Mouse (Mus musculus) MEL (cell line): ENCODE measurements around the gene Washc3. TPM values are rescaled to one million over a fixed set of nuclear protein-coding genes. Genes with fewer than 3 reads are reported as not detected.

Experiments
- DNase-seq: peaks from one replicate; pipeline ENCODE4 v3.0.0; 2011; ENCODE audit warnings: low read depth, low spot score
- H3K27ac ChIP-seq: 2 replicates; pipeline ENCODE4 v1.5.1; 2012; ENCODE audit warnings: low read depth, mild to moderate bottlenecking, control low read depth, low read length, moderate library complexity; ENCODE audit not compliant: control insufficient read depth
- H3K27me3 ChIP-seq, 2 experiments: fragments of 150-350 bp in 1 of 2; sonication (generic) in 1 of 2; 2 replicates each; pipeline ENCODE4 v1.6.1; 2012; ENCODE audit warnings: low read length in 2 of 2, mild to moderate bottlenecking in 2 of 2, improper control_type of control experiment in 1 of 2, moderate library complexity in 1 of 2; ENCODE audit not compliant: insufficient read depth in 2 of 2, control insufficient read depth in 1 of 2
- H3K36me3 ChIP-seq, 2 experiments: 2 replicates each; pipeline ENCODE4 v1.6.1; 2012 to 2014; ENCODE audit warnings: low read length in 2 of 2, improper control_type of control experiment in 1 of 2, inconsistent platforms in 1 of 2, mild to moderate bottlenecking in 1 of 2; ENCODE audit not compliant: insufficient read depth in 2 of 2, control insufficient read depth in 1 of 2
- H3K4me1 ChIP-seq, 2 experiments: fragments of 150-350 bp in 1 of 2; sonication (generic) in 1 of 2; 2 replicates each; pipeline ENCODE4 v1.6.1; 2012; ENCODE audit warnings: low read length in 2 of 2, improper control_type of control experiment in 1 of 2, mild to moderate bottlenecking in 1 of 2; ENCODE audit not compliant: insufficient read depth in 2 of 2, control insufficient read depth in 1 of 2
- H3K4me3 ChIP-seq, 2 experiments: fragments of 150-350 bp in 1 of 2; sonication (generic) in 1 of 2; 2 replicates each; pipeline ENCODE4 v1.5.1; 2012; ENCODE audit warnings: low read depth in 2 of 2, low read length in 2 of 2, mild to moderate bottlenecking in 2 of 2, moderate library complexity in 2 of 2, control low read depth in 1 of 2, improper control_type of control experiment in 1 of 2; ENCODE audit not compliant: control insufficient read depth in 1 of 2, insufficient read depth in 1 of 2
- H3K79me2 ChIP-seq: 2 replicates; pipeline ENCODE4 v1.6.1; 2012; ENCODE audit warnings: mild to moderate bottlenecking, low read length, moderate library complexity; ENCODE audit not compliant: control insufficient read depth, poor library complexity, insufficient read depth
- H3K9ac ChIP-seq: 2 replicates; pipeline ENCODE4 v1.6.1; 2012; ENCODE audit warnings: low read depth, mild to moderate bottlenecking, control low read depth, low read length, moderate library complexity; ENCODE audit not compliant: control insufficient read depth, poor library complexity, severe bottlenecking
- H3K9me3 ChIP-seq: fragments of 150-350 bp; sonication (generic); replicated peaks from 2 replicates; pipeline ENCODE4 v1.6.1; 2012; ENCODE audit warnings: mild to moderate bottlenecking, low read length, improper control_type of control experiment, moderate library complexity; ENCODE audit not compliant: insufficient read depth
- BHLHE40 ChIP-seq: IDR thresholded peaks from 2 replicates; pipeline ENCODE4 v1.6.1; 2012; ENCODE audit warnings: low read depth, mild to moderate bottlenecking, inconsistent platforms, low read length, improper control_type of control experiment, borderline replicate concordance
- CHD2 ChIP-seq: IDR thresholded peaks from 2 replicates; pipeline ENCODE4 v1.6.1; 2011; ENCODE audit warnings: low read length, improper control_type of control experiment
- CTCF ChIP-seq, 3 experiments: IDR thresholded peaks in 2 of 3; conservative IDR thresholded peaks in 1 of 3; 2 replicates each; pipeline ENCODE4 v1.5.1; 2011 to 2012; ENCODE audit warnings: low read length in 3 of 3, low read depth in 2 of 3, mild to moderate bottlenecking in 2 of 3, improper control_type of control experiment in 1 of 3, inconsistent platforms in 1 of 3, mixed read lengths in 1 of 3, moderate library complexity in 1 of 3; ENCODE audit not compliant: control insufficient read depth in 1 of 3, insufficient read depth in 1 of 3, poor library complexity in 1 of 3, severe bottlenecking in 1 of 3
- ETS1 ChIP-seq: IDR thresholded peaks from 2 replicates; pipeline ENCODE4 v1.6.1; 2012; ENCODE audit warnings: low read depth, mild to moderate bottlenecking, inconsistent platforms, low read length, improper control_type of control experiment, moderate library complexity
- HCFC1 ChIP-seq: IDR thresholded peaks from 2 replicates; pipeline ENCODE4 v1.6.1; 2012; ENCODE audit warnings: low read depth, mild to moderate bottlenecking, inconsistent platforms, low read length, improper control_type of control experiment, moderate library complexity
- KAT2A ChIP-seq: conservative IDR thresholded peaks from 2 replicates; pipeline ENCODE4 v1.6.1; 2012; ENCODE audit warnings: low read depth, low read length, improper control_type of control experiment, inconsistent platforms
- MAFK ChIP-seq: IDR thresholded peaks from 2 replicates; pipeline ENCODE4 v1.6.1; 2011; ENCODE audit warnings: low read depth, mild to moderate bottlenecking, low read length, improper control_type of control experiment, borderline replicate concordance
- MEF2A ChIP-seq: IDR thresholded peaks from 2 replicates; pipeline ENCODE4 v1.6.1; 2014; ENCODE audit warnings: low read depth, mild to moderate bottlenecking, inconsistent platforms, low read length, improper control_type of control experiment; ENCODE audit not compliant: poor library complexity, insufficient replicate concordance, severe bottlenecking; ENCODE audit errors: extremely low read depth
- MYB ChIP-seq: IDR thresholded peaks from 2 replicates; pipeline ENCODE4 v1.6.1; 2011; ENCODE audit warnings: mild to moderate bottlenecking, low read depth, low read length, improper control_type of control experiment
- NELFE ChIP-seq: IDR thresholded peaks from 2 replicates; pipeline ENCODE4 v1.6.1; 2011; ENCODE audit warnings: low read depth, low read length, improper control_type of control experiment
- NRF1 ChIP-seq: IDR thresholded peaks from 2 replicates; pipeline ENCODE4 v1.6.1; 2014; ENCODE audit warnings: low read depth, mild to moderate bottlenecking, inconsistent platforms, low read length, improper control_type of control experiment, moderate library complexity; ENCODE audit not compliant: poor library complexity, insufficient read depth, severe bottlenecking
- POLR2AphosphoS2 ChIP-seq: IDR thresholded peaks from 2 replicates; pipeline ENCODE4 v1.6.1; 2011; ENCODE audit warnings: low read length, improper control_type of control experiment
- POLR2AphosphoS5 ChIP-seq: IDR thresholded peaks from 2 replicates; pipeline ENCODE4 v1.6.1; 2012; ENCODE audit warnings: low read depth, borderline replicate concordance, mild to moderate bottlenecking, inconsistent platforms, low read length, moderate library complexity, mixed read lengths
- RAD21 ChIP-seq: IDR thresholded peaks from 2 replicates; pipeline ENCODE4 v1.6.1; 2011; ENCODE audit warnings: mild to moderate bottlenecking, low read depth, low read length, improper control_type of control experiment
- SMC3 ChIP-seq: IDR thresholded peaks from 2 replicates; pipeline ENCODE4 v1.6.1; 2011; ENCODE audit warnings: low read depth, low read length, improper control_type of control experiment
- TAL1 ChIP-seq: IDR thresholded peaks from 2 replicates; pipeline ENCODE4 v1.6.1; 2012; ENCODE audit warnings: mild to moderate bottlenecking, inconsistent platforms, low read length, moderate library complexity, mixed read lengths
- TBP ChIP-seq: IDR thresholded peaks from 2 replicates; pipeline ENCODE4 v1.8.0; 2011; ENCODE audit warnings: low read depth, low read length, improper control_type of control experiment
- ZKSCAN1 ChIP-seq: IDR thresholded peaks from 2 replicates; pipeline ENCODE4 v1.6.1; 2012; ENCODE audit warnings: low read depth, mild to moderate bottlenecking, inconsistent platforms, low read length, improper control_type of control experiment, moderate library complexity
- polyA plus RNA-seq, 2 experiments: library from polyadenylated mRNA; stranded (reverse) in 1 of 2; unstranded in 1 of 2; fragments of >175 nt in 1 of 2; fragments of >200 nt in 1 of 2; gene quantifications; 2 replicates each; pipeline versions ENCODE4 v1.2.1 to v1.2.4; 2012; ENCODE audit warnings: low replicate concordance in 2 of 2, low read depth in 1 of 2; ENCODE audit not compliant: insufficient read length in 2 of 2, insufficient read depth in 1 of 2, missing spikeins in 1 of 2
- total RNA-seq: library from RNA; depleted of rRNA; stranded (reverse); fragments of 300-350 nt; gene quantifications from 2 replicates; pipeline ENCODE4 v1.2.3, GENCODE M21; 2012

Gene Washc3
- total and polyA plus RNA-seq, 3 experiments, result 40.2 to 41.4 TPM; not detected in 1

GRCm38 (mm10) chr10:88166158-88166557 lies 34.7 kb upstream of the Washc3 start:
- Histone ChIP-seq H3K9me3 (no peaks in the 10 kb centered on the region), H3K4me1 (no peaks in the 10 kb centered on the region), H3K27ac (no peak overlapping the region), H3K79me2 (no peaks in the 10 kb centered on the region; the same call in 1 of the 2 replicates), H3K36me3 (peaks cover 0 to 27% of the 10 kb centered on the region in 2 experiments; a peak in 2 of 4 replicates), H3K27me3 (no peaks in the 10 kb centered on the region), H3K9ac (no peak overlapping the region), H3K4me3 (no peak overlapping the region)
- DNase-seq, result peak; percentile 65
- TF ChIP-seq RAD21 (peak; percentile 15), CTCF (IDR thresholded peaks at IDR 0.05 in 2 of 3, conservative IDR thresholded peaks at IDR 0.05 in 1 of 3; ENCODE audit: control insufficient read depth in 1 of 3, insufficient read depth in 1 of 3, low read depth in 2 of 3, low read length in 3 of 3, poor library complexity in 1 of 3, severe bottlenecking in 1 of 3) (peak; percentile 24 to 43 (median 30); a peak in 5 of 6 replicates), SMC3 (peak; percentile 32), MAFK (no peak)

DNA sequence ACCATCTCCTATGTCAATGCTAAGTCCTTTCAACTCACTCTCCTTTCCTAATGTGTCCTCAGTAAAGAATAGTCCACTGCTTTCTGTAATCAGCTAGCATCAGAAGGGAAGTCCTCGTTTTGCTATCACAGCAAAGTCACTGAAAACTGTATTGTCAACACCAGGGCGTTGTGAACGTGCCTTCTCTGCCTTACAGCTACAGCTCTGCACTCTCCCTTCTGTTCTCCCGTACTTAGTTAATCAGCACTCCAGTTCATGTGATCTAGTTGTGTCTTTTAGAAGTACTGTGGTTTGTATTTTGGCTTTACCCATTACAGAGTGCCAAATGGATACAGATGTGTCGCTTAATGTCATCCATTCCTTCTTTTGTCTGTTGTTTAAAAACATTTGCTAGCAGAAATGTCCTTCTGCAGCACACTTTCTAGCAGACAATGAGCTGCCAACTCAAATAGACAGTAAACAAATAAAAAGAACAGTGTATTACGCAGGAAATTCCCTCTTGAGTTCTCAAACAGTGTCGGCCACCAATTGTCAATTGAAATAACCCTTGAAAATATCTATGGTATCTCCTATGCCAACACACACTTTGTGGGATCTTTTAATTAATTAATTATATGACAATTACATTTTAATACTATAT lies 33.3 kb upstream of the Washc3 start:
- H3K9me3 ChIP-seq, result no peaks in the 10 kb centered on the region
- H3K79me2 ChIP-seq, result no peaks in the 10 kb centered on the region; the same call in 1 of the 2 replicates
- TF ChIP-seq KAT2A (no peak), MYB (no peak), TAL1 (no peak), ZKSCAN1 (no peak), HCFC1 (no peak), POLR2AphosphoS2 (no peak), MEF2A (no peak), NRF1 (no peak), CHD2 (no peak), POLR2AphosphoS5 (no peak), TBP (no peak), RAD21 (no peak), BHLHE40 (no peak), NELFE (no peak), ETS1 (no peak)
- H3K27me3 ChIP-seq, result no peaks in the 10 kb centered on the region
- no peak for DNase-seq
- H3K9ac ChIP-seq, result no peak overlapping the region
- H3K4me1 ChIP-seq, result no peaks in the 10 kb centered on the region
- no peak overlapping the region for H3K27ac ChIP-seq
- no peak overlapping the region for H3K4me3 ChIP-seq
- peaks cover 0 to 23% of the 10 kb centered on the region in 2 experiments; a peak in 2 of 4 replicates for H3K36me3 ChIP-seq
